Mouse (Mus musculus) 416B (cell line): ENCODE measurements around the gene Cd79b.
A peak's percentile ranks its signal among the peaks of the same experiment; 100 is the strongest.

Source experiments
- DNase-seq: peaks from one replicate; pipeline ENCODE4 v3.0.0; 2011; ENCODE audit warnings: low read depth

The Cd79b gene

DNA sequence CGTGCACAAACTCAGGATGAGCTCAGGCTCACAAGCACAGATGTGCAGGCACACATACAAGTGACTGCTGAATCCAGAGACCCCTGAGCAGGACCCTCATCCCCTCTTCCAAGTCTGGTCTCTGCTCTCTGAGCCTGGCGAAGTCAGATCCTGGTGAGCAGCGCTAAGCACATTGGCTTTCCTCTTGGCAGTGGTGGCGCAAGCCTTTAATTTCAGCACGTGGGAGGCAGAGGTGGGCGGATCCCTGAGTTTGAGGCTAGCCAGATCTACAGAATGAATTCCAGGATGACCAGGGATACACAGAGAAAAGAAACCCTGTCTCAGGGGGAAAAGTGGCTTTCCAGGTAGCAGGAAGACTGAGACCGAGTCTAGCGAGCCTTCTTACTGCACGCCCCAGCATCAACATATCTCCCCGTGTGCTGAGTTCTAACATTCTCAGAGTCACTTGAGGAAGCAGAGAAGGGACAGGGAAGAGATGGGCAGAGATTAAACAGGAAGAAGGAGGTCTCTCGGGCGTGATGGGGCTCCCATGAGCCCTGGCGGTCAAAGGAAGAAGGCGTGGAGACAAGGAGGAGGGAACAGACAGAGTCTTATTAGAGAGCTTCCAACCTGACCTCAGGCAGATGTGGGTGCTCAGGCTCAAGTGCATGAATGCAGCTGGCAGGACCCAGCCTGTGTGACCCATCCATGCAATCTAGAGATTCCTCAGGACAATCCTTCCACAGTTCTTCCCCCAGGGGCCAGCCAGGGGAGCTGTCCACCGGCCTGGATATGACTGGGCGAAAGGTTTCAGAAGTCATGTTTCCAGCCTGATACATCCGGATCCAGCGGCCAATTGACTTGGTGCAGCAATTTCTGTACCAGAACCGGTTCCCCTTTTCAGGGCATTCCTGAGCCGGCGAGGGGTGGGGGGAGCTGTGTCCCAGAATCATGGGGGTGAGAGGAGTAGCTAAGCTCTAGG lies 4.1 kb upstream of the Cd79b start:
- DNase-seq = peak; percentile 60

DNA sequence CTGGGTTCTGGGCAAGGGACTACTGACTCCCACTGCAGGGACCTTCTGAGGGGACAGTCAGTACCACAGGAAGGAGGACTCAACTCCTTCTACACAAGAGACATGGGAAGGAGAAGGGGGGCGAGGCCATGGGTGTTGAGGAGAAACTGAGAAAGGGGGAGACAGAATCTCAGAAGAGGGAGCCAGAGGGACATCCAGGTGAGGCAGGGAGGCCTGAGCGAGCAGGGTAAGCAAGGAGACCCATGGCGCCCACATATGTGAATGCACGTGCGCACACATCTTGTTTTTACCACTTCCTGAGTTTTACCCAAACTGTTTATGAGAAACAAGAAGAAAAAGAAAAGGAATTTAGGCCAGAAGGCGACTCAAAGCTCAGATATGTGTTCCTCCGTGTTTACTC lies 3.2 kb upstream of the Cd79b start:
- no peak for DNase-seq

DNA sequence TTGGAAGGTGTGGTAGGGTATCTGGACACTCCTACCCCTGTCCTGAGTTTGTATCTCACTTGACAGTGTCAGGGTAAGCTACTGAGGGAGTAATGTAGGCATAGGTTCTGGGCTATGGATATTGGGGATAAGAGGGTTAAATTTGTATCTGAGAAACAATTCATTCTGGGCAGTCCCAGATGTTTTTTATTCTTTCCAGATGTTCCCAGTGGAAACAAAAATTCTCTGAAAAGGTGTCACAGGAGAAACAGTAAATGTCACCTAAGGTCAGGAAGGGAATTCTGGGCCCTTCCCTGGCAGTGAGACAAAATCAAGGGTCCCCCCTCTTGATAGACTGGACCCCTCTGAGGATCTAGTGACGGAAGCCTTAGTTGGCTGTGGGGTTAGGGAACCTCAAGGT lies 1.9 kb upstream of the Cd79b start:
- DNase-seq = no peak

DNA sequence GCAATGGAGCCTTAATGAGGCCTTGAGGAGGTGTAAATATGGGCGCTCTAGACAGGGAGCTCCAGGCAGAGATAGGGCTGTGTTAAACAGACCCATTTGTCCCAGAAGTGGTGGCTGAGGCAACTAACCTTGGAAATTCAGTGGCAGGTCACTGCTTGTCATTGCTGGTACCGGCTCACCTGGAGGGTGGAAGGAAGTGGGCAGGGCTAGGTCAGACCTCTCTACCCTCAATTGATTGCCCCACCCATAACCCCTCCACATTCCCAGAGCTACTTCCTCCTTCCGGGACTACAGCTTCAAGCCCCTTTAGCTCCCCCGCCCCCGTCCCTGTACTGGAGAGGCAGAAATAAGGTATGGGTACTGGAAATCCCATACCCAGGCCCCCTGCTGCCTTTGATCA lies 1.0 kb downstream of the Cd79b start:
- DNase-seq = no peak

DNA sequence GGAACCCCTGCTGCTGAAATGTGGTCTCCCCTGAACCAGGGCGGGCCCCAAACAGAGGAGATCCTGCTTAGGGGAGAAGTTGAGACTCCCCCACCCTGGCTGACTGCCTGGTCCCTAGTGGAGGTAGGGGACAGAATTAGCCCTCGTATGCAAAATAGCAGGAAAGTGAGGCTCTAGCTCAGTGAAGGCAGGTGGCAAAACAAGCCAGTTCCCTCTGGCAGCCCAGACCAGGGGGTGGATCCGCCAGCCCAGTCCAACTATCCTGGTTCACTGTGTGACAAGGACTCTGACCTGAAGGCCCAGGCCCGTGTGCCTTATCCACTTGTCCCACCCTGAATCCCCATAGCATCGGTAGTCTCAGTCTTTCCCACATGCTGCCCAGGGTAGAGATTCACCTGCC lies 4.4 kb downstream of the Cd79b start:
- DNase-seq = no peak

DNA sequence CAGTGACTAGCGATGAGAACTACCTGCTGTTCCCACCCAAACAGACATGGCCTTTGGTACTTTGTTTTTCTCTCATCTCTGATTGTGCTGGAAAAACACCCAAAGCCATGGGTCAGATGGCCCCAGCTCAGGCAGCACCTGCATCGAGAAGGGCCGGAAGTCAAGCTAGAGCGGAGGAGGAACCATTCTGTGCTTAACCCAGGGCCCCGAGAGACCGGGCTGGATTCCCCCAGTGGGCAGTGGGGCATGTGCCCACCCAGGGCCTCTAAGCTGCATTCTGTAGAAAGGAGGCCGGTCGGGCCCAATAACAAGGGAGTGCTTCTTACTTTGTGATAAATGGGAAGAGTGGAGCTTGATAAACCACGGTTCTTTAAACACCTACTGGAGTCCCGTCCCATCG lies 6.4 kb downstream of the Cd79b start:
- DNase-seq = no peak

DNA sequence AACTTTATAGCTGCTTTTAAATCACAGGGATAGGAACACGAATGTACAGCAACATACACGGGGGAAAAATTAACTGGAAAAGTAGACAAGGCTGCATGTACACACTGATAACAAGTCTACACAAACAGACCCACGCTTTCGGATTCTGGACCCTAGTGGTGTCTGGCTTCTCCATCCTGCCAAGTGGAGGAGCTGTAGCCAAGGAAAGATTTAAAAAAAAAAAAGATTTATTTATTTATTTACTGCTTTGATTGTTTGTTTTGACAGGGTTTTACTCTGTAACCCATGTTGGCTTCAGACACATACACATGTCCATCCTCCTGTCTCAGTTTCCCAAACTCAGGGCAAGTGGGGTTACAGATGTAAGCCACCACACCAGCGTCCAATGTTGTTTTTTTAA lies 7.1 kb downstream of the Cd79b start:
- DNase-seq = no peak

DNA sequence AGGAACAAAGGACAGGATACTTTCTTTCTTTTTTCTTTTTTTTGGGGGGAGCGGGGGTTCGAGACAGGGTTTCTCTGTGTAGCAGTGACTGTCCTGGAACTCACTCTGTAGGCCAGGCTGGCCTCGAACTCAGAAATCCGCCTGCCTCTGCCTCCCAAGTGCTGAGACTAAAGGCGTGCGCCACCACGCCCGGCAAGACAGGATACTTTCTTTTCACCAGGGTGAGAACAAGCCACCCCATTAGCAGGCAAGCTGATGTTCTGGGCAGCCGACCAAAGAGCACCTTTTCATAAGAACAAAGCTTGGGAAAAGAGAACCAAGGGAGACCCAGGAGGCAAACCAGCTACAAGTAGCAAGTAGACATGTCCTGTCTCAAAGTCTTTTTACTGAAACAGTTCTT lies 7.8 kb downstream of the Cd79b start:
- DNase-seq = no peak

DNA sequence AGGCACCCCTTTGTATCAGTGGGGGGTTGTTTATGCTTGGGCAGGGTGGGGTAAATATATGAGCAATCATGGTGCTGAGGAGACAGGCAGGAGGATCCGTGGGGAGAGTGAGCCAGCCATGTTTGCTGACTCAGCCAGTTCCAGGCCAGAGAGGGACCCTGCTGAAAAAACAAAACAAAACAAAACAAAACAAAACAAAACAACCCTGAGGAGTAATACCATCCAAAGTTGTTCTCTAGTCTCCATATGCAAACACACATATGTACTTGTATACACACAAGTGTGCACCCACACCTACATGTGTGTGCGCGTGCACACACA lies 8.5 kb downstream of the Cd79b start:
- DNase-seq = no peak

DNA sequence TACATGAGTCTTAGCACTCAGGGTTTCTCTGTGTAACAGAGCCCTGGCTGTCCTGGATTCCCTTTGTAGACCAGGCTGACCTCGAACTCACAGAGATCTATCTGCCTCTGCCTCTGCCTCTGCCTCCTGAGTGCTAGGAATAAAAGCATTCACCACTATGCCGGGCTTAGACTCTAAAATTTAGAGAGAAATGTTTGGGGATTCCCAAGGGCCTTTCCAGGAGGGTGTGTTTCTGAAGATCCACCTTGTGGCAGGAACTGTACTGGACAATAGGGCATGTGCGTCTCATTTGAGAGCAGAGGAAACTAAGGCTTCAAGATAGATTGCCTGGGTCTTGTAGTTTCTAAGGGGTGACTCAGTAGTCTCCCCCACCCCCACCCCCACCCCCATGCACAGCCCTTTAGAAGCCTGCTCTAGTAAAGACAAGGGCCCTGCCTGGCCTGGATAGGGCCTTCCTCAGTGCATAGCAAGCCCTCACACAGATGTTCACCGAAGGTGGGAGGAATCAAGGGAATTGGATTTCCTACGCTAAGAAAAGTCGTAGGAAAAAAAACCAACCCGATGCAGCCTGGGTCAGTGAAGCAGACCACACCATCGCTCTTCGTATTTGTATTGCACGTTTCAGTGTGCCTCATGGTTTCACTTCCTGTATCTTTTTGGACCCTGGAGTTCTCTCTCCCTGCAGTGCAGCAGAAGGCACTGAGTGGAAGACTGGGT lies 9.1 kb downstream of the Cd79b start:
- no peak for DNase-seq

DNA sequence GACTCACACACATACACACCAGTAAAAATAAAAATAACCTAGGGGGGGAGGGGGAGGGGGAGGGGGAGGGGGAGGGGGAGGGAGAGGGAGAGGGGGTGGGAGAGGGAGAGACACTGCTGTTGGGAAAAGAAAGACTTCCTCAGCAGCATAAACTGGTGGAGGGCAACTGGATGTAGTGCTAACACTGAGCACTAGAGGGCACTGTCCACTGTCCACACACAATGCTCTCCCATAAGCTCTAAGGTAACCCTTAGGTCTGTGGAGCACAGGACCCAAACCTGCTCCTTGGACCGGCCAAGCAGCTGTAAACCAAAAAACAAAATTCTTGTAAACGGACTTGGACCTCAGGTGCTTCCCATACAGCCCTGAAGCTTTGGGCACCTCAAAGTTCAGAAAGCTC lies 11.9 kb downstream of the Cd79b start:
- peak; percentile 76 for DNase-seq

DNA sequence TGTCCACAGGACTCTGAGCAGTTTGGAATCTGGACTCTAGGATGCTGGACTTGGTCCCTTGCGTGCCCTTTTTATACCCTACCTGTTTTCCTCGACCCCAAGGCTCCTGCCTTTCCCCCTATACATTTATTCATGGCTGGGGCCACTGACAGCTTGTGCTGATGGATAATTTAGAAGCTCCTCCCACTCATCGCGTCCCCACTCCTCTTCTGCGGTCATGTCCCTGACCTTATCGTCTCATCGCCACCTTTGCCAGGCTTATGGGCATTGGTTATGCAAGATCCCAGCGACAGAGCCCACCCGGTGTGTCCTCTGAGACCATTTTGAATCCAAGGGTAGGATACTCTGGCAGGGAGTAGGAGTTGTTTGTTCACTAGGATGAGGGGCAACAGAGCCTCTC lies 12.8 kb downstream of the Cd79b start, which contains the start of gene Gh:
Gh (minus strand) TSS at position 101 of the 400 bp plus-strand sequence.
- DNase-seq = no peak

DNA sequence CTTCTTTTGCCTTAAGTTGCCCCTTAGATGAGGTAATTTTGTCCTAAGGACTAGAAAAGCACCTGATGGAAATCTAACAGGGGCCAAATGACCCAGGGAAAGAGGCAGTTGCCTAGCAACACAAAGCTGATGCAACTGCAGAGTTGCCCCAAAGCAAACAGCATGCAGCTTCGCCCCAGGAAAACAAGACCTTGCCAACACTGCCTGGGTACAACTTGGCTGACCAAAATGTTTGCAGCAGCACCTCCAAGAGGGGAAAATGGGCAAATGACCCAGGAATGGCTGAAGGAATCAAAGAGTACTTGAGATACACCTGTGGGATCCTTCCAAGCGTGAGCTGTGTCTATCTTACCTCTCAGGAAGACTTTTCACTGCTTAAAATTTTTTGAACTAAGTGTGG lies 22.7 kb downstream of the Cd79b start:
- DNase-seq = no peak

DNA sequence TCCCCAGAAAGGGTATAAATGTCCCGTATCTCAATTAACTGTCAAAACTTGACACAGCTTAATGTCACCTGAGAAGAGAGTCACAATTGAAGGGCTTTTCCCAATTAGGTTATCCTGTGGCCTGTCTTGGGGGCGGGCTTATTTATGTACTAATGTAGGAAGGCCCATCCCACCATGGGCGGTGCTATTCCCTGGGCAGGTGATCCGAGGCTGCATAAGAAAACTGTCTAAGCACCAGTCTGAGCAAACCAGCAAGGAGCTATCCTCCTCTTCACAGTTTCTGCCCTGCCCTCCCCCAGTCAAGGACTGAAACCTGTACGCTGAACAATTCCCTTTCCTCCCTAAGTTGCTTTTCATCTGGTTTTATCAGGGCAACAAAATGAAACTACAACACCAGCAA lies 24.2 kb downstream of the Cd79b start:
- DNase-seq = no peak

DNA sequence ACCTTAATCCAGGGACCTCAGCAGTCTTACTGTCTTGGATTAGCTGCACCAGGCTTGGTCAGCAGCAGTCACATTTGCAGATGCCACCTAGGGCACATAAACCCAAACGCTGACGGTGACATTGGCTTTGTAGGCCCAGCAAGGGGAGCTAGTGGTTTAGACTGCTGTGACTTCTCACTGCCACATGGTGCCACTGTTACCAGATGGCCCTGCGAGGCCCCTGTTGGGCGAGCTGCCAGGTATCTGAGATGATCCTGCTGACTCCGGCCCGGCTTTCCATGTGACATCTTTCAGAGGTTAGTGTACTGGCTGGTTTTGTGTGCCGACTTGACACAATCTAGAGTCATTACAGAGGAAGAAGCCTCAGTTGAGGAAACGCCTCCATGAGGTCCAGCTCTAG lies 25.2 kb downstream of the Cd79b start:
- DNase-seq = peak; percentile 78

DNA sequence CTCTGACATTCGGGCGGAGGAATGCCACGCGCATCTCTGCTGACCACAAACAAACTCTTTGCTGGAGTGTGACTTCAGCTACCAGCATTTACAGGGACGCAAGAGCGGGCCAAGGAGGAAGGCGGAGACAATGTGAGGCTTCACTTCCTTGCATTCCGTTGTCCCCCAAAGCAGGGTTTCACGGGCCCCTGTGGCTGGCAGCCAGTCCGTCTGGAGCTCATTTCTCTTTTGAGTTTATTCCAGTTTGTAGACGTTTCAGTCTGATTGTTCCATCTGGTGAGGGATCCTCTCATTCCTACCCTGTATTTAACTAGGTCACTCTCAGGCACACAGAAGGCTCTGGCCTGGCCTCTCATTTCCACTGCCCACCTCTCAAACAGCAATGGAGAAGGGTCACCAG lies 27.6 kb downstream of the Cd79b start:
- no peak for DNase-seq

DNA sequence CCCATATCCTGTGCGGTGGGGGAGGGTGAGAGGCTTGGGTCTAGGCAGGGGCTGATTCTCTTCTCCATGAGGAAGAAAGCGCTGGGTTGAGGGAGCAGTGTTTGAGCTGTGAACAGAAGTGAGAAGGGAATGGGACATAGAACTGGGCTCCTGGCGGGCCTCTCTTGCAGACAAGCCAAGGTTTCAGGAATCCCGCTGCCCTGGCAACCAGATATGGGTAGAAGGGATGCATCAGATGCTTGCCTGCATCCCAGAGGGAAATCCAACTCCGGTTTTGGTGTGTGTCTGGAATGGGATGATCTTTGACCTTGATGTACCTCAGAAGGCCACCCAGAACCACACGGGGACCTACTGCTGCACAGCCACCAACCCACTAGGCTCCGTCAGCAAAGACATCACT lies 28.4 kb downstream of the Cd79b start:
- no peak for DNase-seq

DNA sequence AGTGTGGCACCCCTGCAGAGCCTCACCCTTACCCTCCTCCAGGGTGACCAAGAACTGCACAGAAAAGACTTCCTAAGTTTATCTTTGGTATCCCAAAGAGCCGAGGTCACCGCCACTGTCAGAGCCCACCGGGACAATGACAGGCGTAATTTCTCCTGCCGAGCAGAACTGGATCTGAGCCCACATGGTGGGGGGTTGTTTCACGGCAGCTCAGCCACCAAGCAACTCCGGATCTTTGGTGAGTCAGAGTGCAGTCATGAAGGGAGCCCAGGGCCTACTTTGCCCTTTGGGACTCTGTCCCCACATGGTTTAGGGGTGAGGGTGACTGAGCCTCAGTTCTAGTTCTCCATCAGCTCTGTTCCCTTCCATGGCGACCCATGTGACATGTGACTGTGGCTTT lies 30.4 kb downstream of the Cd79b start:
- DNase-seq = peak; percentile 58

DNA sequence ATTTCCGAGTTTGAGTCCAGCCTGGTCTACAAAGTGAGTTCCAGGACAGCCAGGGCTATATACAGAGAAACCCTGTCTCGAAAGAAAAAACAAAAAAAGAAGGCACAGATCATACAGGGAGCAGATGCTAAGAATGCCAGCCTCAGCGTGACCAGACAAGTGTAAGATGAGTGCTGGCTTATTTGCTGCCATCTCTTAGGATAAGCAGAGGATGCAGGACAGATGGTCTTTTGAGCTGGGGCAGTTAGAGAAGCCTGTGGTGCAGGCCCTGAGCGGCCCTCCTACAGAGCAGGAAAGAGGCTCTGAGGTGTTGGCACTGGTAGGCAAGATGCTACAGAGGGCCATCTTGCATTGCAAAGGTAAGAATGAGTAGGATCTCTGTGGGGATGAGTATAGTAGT lies 31.2 kb downstream of the Cd79b start:
- no peak for DNase-seq

DNA sequence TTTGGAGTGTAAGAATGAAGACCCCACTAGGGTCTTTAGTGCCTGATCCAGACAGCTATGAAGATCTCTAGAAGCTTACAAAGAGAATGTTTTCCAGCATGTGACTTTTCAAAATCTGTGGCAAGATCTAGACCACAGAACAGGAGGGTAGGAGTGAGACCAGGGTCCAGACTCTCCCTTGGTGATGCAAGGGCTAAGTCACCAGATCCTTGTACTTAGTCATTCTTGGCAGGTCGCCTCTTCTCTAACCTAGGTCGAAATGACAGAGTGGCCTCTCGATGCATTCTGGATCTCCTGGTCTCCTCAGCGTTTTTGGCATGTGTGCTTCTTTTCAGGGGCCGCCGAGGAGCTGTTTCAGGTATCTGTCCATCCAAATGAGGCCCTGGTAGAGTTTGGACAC lies 32.1 kb downstream of the Cd79b start:
- peak; percentile 70 for DNase-seq

DNA sequence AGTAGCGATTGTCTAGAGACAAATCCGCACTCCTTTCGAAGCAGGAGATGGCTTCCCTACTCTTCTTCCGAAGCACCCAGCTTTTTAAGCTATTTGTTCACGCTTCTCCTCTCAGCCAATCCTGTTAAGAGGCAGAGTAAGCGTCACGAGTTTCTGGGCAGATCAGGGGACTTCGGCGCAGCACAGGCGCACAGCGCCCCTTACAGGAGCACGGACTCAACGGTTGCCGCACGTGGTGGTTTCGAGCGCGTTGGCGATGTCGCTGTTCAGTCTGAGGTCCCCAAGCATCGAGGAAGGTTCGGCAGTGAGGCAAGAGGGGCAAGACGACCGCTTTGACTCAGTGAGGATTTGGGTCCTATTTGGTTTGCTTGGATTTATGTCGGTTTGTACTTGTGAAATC lies 38.1 kb downstream of the Cd79b start, which contains the start of gene Tcam1:
Tcam1 (plus strand) TSS at position 219 of the 400 bp plus-strand sequence.
- peak; percentile 44 for DNase-seq

DNA sequence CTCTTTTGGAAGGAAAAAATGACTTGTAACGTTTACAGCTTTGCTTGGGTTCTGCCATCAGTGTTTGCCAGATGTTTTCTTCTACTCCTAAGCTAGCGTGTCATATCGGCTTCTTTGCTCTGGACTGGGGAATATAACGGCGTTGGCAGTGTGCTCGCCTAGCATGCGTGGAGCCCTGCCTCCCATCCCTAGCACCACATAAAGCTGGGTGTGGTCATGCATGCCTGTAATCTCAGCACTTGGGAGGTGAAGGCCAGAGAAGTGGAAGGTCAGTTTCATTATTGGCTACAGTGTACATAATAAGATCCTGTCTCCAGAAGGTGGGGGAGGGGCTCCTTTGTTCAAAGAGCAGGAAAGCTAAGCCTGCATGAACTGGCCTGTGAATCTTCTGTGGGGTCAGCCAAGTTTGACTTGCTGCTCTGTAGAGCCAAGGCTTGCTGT lies 39.6 kb downstream of the Cd79b start:
- no peak for DNase-seq

DNA sequence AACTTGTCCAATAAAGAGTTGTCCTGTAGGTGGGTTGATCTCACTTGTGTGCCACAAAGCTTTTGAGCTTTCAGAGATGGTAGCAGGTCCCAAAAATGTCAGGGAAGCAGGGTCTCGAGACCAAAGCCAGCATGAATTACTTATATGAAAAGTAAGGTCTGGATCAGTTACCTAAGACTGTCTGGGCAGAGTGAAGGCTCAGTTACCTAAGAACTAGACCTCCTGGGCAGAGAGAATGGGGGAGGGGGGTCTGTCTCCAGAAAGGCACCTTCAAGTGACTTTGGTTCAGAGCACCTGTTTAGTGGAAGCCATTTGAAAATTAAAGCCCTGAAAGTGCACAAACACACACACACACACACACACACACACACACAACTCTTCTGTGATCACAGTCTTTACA lies 40.2 kb downstream of the Cd79b start:
- DNase-seq = no peak
